23 mouse cellular contexts compared by ENCODE assay signal in the genomic region with DNA sequence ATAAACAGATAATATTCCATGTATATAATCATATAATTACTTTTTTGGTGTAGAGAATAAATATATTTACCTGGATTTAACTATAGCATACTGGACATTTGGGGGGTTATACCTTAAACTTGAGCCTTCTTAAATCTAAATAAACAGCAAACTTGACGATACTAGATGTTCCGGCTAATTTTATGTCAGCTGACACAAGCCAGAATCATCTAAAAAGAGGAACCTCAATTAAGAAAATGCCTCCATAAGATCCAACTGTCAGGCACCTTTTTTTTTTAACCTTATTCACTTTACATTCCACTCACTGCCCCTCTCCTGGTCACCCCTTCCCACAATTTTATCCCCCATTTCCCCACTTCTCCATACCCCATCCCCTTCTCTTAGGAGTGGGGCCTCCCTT.
"Had no signal": no experiment of that assay in that cellular context is flagged by ENCODE, and none has a peak within 500 bp of the region (broad histone marks: within the 10 kb centered on the region; RNA-seq: fewer than 3 reads in every experiment).

No protein-coding gene starts in this region.

- H3K9me3 ChIP-seq: heart, embryonic 12.5 days; hindbrain, embryonic 13.5 days; hindbrain, embryonic 15.5 days; kidney, embryonic 15.5 days; limb, embryonic 13.5 days; limb, embryonic 15.5 days had no signal

- H3K4me1 ChIP-seq: hindbrain, embryonic 13.5 days; hindbrain, embryonic 15.5 days had no signal

- H3K4me2 ChIP-seq: heart, embryonic 12.5 days; hindbrain, embryonic 13.5 days; hindbrain, embryonic 15.5 days; kidney, embryonic 15.5 days; limb, embryonic 13.5 days; limb, embryonic 15.5 days had no signal

- H3K9ac ChIP-seq: heart, embryonic 12.5 days; hindbrain, embryonic 13.5 days; hindbrain, embryonic 15.5 days; kidney, embryonic 15.5 days; limb, embryonic 13.5 days; limb, embryonic 15.5 days had no signal

- DNase-seq: gastrocnemius, postnatal 14 days; gastrocnemius, postnatal 36 days; heart, adult 2 months; heart, postnatal 10 days; heart, postnatal 36 days; kidney, adult 11 months; kidney, adult 2 months; kidney, adult 9 months; kidney, postnatal 10 days; kidney, postnatal 25 days; kidney, postnatal 4 days; left cerebral cortex, postnatal 4 days; lung, adult 18-20 months had no signal

- H3K36me3 ChIP-seq: hindbrain, embryonic 13.5 days; hindbrain, embryonic 15.5 days; kidney, embryonic 15.5 days; limb, embryonic 13.5 days; limb, embryonic 15.5 days had no signal

- H3K27ac ChIP-seq: heart, adult 2 months; hindbrain, embryonic 13.5 days; hindbrain, embryonic 15.5 days; hindbrain, postnatal 0 days; kidney, embryonic 15.5 days; layer of hippocampus, adult 2 months; left cerebral cortex, adult 2 months; limb, embryonic 13.5 days; limb, embryonic 15.5 days had no signal

- ATAC-seq: hindbrain, postnatal 0 days; intestine, embryonic 16.5 days had no signal

- H3K27me3 ChIP-seq: heart, embryonic 12.5 days; hindbrain, embryonic 13.5 days; hindbrain, embryonic 15.5 days; kidney, embryonic 15.5 days; limb, embryonic 13.5 days; limb, embryonic 15.5 days had no signal

- H3K4me3 ChIP-seq: heart, adult 2 months; heart, embryonic 12.5 days; hindbrain, embryonic 13.5 days; hindbrain, embryonic 15.5 days; kidney, embryonic 15.5 days; layer of hippocampus, adult 2 months; left cerebral cortex, adult 2 months; limb, embryonic 13.5 days; limb, embryonic 15.5 days had no signal
